Mouse (Mus musculus) layer of hippocampus, postnatal 10 days (tissue): ENCODE results near the gene Camp. TPM values are rescaled to one million over a fixed set of nuclear protein-coding genes. Genes with fewer than 3 reads are reported as not detected.

Experiments
- DNase-seq, 2 experiments: peaks; one replicate each; pipeline ENCODE4 v3.0.0; 2021; ENCODE audit warnings: low spot score in 2 of 2
- long read RNA-seq: library from polyadenylated mRNA; stranded (forward); transcript quantifications from one replicate; pipeline ENCODE4 v2.0.0, GENCODE M21; 2023
- total RNA-seq, 2 experiments: library from RNA; stranded (reverse); gene quantifications; 2 replicates each; pipeline ENCODE4 v1.2.3; 2021

The Camp gene
- 1 to 10 TPM in 1 of 2 experiments, not detected in 1; 3.0 TPM for total RNA-seq
- long read RNA-seq, transcript Camp-201 (4 exons, 758 nt), result major isoform, 6 of 7 reads
- long read RNA-seq, partial matches to known transcripts, result 1 of 7 reads
- long read RNA-seq, other reads (novel, unspliced or antisense), result 0 of 7 reads

GRCm38 (mm10) chr9:109849312-109849758 lies at the start of gene Camp:
Gene Camp (minus strand): TSS chr9:109849617.
- DNase-seq, result peak; percentile 12 to 30

GRCm38 (mm10) chr9:109898027-109898426 lies 48.6 kb upstream of the Camp start:
- no peak for DNase-seq

DNA sequence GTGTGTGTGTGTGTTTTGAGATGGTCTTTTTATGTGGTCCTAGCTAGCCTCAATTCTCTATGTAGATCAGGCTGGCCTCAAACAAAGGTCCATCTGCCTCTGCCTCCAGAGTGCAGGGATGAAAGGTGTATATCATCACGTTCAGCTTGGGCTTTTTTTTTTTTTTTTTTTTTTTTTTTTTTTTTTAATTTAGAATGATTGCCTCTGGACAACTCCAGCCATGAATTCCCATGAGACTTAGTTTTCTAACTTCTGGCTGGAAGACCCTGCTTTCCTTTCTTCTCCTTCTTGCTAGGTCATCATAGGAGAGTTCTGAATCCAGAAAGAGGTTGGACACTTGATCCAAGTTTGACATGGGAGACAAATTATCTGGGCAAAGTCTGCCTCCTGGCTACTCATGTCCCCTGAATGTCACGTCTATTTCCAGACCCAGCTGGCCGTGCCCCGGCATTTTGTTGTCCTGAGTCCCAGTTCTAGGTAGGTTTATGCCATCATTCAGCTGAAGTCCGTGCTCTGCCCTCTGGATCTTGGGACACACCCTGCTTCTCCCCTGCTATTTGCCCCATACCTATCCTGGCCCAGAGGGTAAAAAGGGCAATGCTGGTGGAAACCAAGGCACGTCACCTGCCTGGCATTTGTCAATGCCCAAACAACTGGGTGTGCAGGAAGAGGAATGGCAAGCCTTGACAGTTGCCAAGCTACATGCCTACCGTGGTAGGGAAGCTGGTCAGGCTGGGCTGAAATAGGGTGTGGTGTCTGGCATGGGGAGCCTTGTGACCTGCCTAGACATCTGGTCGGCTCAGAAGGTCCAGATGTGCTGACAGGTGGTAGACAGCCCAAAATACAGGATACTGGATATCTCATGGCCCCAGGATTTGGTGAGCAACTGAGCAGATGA lies 47.1 kb upstream of the Camp start:
- no peak for DNase-seq

DNA sequence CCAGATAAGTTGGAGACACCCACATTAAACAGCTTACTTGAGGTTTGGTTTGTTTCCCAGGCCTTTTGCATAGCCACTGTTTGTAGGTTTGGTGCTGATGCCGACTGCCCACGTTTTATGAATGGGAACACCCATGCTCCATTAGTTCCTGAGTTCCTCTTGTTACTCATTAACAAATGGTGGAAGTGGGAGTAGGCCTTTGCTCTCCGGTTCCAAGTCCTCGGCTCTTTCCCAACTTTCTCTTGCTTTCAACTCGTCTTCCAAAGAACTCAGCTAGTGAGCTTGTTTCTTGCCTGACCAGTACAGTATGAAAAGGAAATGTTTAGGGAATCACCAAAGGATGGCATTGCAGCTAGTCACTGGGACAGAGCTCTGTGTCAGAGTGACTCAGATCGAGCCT lies 46.2 kb upstream of the Camp start:
- no peak for DNase-seq

GRCm38 (mm10) chr9:109894413-109895090 lies 45.1 kb upstream of the Camp start:
- DNase-seq, result peak; percentile 75 to 80

- DNase-seq, result peak; percentile 79 to 86
Measured at GRCm38 (mm10) chr9:109892651-109893250, 43.3 kb upstream of the Camp start.

- no peak for DNase-seq
Measured at GRCm38 (mm10) chr9:109891501-109891900, 42.1 kb upstream of the Camp start.

- DNase-seq, result no peak
Measured at GRCm38 (mm10) chr9:109887321-109887720, 37.9 kb upstream of the Camp start.

DNA sequence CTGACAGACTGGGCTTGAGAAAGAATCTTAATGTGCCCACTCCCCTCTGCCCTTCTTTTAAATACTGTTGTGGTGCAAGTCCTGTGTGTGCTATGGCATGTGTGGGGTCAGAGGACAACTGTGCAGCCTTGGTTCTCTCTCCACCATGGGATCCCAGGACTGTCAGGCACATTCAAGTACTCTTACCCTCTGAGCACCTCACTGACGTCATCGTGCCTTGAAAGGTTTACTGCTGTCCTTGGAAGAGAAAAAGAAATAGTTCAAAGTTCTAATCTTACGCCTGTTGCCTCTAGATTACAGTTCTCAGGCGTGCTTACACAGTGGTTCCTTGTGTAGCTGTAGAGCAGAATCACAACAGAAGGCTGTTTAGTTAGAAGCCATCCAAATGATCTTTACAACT lies 36.8 kb upstream of the Camp start:
- no peak for DNase-seq

DNA sequence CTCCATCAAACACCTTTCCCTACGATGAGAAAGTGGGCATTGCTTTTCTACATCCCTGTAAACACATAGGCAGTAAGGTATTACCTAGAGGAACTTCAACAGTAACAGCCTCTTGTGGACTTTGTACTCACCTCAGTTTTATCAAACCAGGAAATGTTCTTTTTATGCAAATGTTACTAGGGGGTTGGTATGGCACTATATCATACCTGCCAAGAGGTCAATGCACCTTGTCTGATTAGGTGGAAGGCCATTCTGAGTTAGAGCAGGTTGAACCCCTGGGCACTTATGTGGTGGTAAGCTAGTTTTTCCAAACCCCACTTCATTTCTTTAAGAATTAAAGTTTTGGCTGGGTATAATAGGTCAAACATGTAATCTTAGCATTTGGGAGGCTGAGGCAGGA lies 29.9 kb upstream of the Camp start:
- DNase-seq, result no peak

DNA sequence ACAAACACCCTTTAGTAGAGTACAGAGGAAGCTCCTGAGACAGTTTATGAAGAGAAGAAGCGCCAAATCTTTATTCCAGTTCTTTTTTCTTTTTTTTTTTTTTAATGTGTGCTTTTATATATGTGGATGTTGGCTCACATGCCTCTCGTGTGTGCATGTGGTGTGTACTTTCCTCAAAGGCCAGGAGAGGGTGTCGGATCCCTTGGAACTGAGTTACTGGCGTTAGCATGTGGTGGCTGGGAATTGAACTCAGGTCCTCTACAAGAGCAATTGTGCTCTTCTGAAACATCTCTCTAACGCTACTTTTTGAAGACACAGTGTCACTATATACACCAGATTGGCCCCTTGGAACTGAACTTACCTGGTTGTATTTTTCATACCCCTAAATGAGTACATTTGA lies 28.2 kb upstream of the Camp start:
- DNase-seq, result no peak

- DNase-seq, result no peak
Measured at GRCm38 (mm10) chr9:109876756-109877155, 27.3 kb upstream of the Camp start.

DNA sequence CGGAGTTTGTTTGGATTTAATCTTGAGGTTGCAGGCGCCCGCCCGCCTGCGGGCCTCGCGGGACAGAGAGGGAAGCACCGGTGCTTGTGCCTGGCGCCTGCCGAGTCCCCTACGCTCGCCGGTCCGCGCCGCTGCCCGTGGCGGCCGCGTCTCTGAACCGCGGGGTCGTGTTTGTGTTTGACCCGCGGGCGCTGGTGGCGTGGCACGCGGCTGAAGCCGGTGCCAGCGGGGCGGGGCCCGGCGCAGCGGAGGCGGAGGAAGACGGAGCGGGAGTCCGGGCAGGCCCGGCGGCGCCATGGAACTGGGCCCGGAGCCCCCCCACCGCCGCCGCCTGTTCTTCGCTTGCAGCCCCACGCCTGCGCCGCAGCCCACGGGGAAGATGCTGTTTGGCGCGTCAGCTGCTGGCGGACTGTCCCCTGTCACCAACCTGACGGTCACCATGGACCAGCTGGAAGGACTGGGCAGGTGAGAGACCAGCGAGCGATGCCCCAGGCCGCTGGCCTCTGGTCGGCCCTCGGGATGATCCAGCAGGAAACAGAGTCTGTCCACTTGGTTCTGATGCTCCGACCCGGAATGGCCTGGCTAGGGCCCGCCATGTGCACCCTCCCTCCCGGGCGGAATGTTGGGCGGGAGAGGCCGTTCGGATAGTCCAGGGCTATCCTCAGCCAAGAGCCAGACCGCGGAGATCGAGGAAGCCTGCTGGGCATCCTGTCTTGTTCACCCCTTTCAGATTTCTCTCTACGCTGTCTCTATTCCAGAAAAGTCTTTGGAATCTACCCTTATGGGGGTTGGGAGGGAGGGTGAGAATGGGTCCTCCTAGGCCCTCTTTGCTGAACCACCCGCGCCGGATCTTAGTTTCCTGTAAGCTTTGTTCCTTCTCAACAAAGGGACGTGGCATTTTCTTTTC lies 26.5 kb upstream of the Camp start:
- DNase-seq, result peak in 1 of 2 experiments; percentile 60

GRCm38 (mm10) chr9:109874797-109875691 lies 25.6 kb upstream of the Camp start, which contains the start of gene Cdc25a:
Gene Cdc25a (plus strand): TSS chr9:109875579.
- DNase-seq, result peak; percentile 96 to 97

DNA sequence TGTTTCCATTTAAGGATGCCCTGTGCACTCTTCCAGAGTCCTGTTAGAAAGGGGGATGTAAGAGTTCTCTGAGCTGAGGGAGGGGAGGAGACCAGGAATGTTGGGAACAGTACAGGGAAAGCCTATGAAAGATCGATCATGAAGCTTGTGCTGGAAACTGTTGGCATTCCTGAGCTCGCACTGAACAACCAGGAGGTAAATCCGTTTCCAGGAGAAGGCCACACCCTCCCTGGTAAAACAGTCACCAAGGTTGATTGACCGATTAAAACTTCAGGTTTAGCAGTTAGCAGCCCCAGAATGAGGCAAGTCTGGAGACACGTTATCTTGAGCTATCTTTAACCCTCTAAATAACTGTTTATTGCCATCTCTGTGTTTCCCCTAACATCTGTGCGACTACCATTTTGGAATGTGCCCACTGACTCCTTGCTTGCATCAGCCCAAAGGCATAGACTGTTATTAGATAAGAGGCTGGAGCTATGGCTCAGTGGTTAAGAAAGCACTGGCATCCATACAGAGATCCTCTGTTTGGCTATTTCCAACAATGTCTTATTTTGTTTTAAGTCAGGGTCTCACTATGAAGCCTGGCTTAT lies 21.7 kb upstream of the Camp start:
- no peak for DNase-seq

DNA sequence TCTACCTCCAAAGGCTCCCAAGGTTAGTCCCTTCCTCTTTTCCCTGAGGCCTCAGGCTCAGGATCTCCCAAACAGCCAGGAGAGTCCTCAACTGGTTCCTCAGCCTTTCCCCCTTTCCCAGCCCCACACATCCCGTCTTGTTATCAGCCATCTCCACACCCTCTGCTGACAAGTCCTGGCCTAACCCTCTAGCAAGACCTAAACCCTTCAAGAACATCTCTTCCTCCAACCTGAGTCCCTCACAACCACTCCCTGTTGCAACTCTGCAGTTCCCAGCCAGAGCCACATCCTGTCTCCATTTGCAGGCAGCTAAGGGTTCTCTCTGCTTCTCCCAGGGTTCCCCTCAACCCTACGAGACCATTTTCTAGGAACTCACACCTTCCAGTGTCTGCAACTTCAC lies 16.8 kb upstream of the Camp start:
- DNase-seq, result no peak

- DNase-seq, result no peak
Measured at GRCm38 (mm10) chr9:109863085-109863484, 13.7 kb upstream of the Camp start.

- DNase-seq, result peak; percentile 82 to 84
Measured at GRCm38 (mm10) chr9:109862397-109863044, 13.1 kb upstream of the Camp start.

GRCm38 (mm10) chr9:109855947-109856346 lies 6.5 kb upstream of the Camp start:
- no peak for DNase-seq
